Mouse (Mus musculus) liver, embryonic 12.5 days (tissue): ENCODE results near the gene Reep3. TPM values are rescaled to one million over a fixed set of nuclear protein-coding genes. Genes with fewer than 3 reads are reported as not detected.

Experiments
- ATAC-seq: fragments of 200-750 bp; cut with Nextera tagmentation; 2 replicates; pipeline ENCODE4 v1.8.0; 2017; ENCODE audit warnings: moderate number of reproducible peaks, mild to moderate bottlenecking, moderate library complexity
- H3K27ac ChIP-seq: fragments of 300-500 bp; sonication (generic); 2 replicates; pipeline ENCODE4 v1.5.1; 2016; ENCODE audit warnings: mild to moderate bottlenecking
- H3K27me3 ChIP-seq: fragments of 300-500 bp; sonication (generic); replicated peaks from 2 replicates; pipeline ENCODE4 v1.6.1; 2016; ENCODE audit warnings: mild to moderate bottlenecking, moderate library complexity
- H3K36me3 ChIP-seq: fragments of 300-500 bp; sonication (generic); 2 replicates; pipeline ENCODE4 v1.6.1; 2016; ENCODE audit warnings: mild to moderate bottlenecking, moderate library complexity
- H3K4me1 ChIP-seq: fragments of 300-500 bp; sonication (generic); 2 replicates; pipeline ENCODE4 v1.6.1; 2016
- H3K4me2 ChIP-seq: fragments of 300-500 bp; sonication (generic); 2 replicates; pipeline ENCODE4 v1.6.1; 2016; ENCODE audit warnings: mild to moderate bottlenecking, moderate library complexity
- H3K4me3 ChIP-seq: fragments of 300-500 bp; sonication (generic); 2 replicates; pipeline ENCODE4 v1.5.1; 2016; ENCODE audit warnings: mild to moderate bottlenecking, moderate library complexity
- H3K9ac ChIP-seq: fragments of 300-500 bp; sonication (generic); 2 replicates; pipeline ENCODE4 v1.6.1; 2016; ENCODE audit warnings: mild to moderate bottlenecking, moderate library complexity
- H3K9me3 ChIP-seq: fragments of 300-500 bp; sonication (generic); replicated peaks from 2 replicates; pipeline ENCODE4 v1.6.1; 2016; ENCODE audit warnings: mild to moderate bottlenecking, moderate library complexity
- WGBS: fragments of 180-500 bp; shearing (Covaris S2); methylation state at CpG from one replicate; pipeline ENCODE4 v1.1.7; 2016; ENCODE audit not compliant: insufficient replicate concordance; 5-methylcytosine and 5-hydroxymethylcytosine counted together
- polyA plus RNA-seq: library from polyadenylated mRNA; unstranded; fragments of >200 nt; fragmentation: Nextera tagmentation; extraction: Ambion mirVana; gene quantifications from 2 replicates; pipeline ENCODE4 v1.2.1, GENCODE M21; 2016

Reep3 gene
- polyA plus RNA-seq, 1 experiment from 2014 or later: 8.8 TPM

DNA sequence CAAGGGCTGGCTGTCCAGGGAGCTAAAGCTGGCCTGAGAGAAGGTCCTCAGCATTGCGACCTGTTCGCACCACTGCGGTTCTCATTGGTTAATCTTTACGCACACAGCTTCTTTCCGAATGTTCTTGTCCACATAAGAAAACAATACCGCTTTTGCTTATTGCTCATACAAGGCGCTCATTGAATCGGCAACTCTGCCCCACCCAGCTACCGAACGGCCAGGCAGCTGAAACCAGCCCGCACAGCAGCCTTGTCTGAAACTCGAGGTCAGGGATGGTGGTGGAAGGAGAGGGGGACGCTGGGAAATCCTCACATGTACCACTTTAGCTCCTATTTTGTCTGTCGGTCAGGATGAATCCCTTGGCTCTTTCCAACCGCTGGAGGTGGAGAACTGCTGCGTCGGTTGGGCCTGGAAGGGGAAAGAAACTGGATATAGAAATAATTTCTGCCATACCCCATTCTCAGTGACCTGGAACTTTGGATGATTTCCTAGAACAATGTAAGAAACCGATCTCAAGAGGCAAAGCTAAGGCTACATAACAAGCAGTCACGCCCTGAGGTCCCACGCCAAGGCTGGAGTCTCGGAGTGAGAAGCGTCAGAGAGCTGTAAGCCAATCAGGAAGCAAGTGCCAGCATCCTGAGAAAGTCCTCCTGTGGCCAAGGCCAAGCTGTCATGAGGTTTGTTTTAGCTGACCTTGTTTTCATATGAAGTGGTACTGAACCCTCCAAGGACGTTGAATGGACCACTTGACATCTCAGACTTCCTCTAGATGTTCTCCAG lies 126.2 kb downstream of the Reep3 start:
- 81% methylated on average over 23 of the region's 23 CpGs for WGBS

DNA sequence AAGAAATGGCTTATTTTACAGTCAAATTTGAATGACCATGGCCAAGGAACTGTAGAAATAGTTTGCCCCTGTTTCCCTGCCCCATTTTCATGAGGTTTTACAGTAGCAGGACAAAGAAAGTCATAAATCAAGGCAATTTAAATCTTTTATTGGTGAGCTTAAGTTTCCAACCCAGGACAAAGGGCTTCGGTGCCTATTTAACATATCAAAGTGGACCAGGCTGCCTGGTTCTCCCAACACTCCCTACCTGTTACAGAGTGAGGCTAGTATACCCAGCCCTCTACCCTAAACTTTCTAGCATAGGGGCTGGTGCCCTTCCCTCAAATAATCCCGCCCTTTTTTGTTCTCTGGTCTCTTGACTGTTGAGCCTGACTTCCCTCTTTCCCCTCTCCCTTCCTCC lies 127.2 kb downstream of the Reep3 start:
- H3K9ac ChIP-seq: no peak overlapping the region
- H3K27ac ChIP-seq: no peak overlapping the region
- no peak for ATAC-seq

More for the DNA sequence above, 126.2 kb downstream of the Reep3 start:
- Histone ChIP-seq H3K4me2 (no peak overlapping the region), H3K4me3 (no peak overlapping the region), H3K9ac (no peak overlapping the region), H3K27ac (no peak overlapping the region), H3K27me3 (no peaks in the 10 kb centered on the region), H3K9me3 (0 out of 2 replicates have a peak, but pooled peaks cover 3% of the 10 kb centered on the region), H3K4me1 (no peaks in the 10 kb centered on the region), H3K36me3 (no peaks in the 10 kb centered on the region)
- ATAC-seq: no peak

DNA sequence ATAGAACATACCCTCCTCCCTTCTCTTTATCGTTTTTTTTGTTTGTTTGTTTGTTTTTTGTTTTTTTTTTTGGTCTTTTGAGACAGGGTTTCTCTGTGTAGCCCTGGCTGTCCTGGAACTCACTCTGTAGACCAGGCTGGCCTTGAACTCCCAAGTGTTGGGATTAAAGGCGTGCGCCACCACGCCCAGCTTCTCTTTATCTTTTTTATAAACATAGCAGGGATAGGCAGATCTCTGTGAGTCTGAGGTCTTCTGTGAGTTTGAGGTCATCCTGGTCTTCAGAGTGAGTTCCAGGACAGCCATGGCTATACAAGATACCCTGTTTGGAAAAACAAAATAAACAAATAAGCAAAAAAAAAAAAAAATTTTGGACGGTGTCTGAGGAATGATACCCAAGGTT lies 127.7 kb downstream of the Reep3 start:
- 0 out of 2 replicates have a peak, but pooled peaks cover 3% of the 10 kb centered on the region for H3K9me3 ChIP-seq
- H3K27me3 ChIP-seq: no peaks in the 10 kb centered on the region
- no peak overlapping the region for H3K4me3 ChIP-seq
- H3K9ac ChIP-seq: no peak overlapping the region
- H3K27ac ChIP-seq: no peak overlapping the region
- 70% methylated on average over 5 of the region's 5 CpGs for WGBS
- H3K4me1 ChIP-seq: no peaks in the 10 kb centered on the region
- ATAC-seq: no peak
- H3K36me3 ChIP-seq: no peaks in the 10 kb centered on the region
- H3K4me2 ChIP-seq: no peak overlapping the region

More for the DNA sequence above, 127.2 kb downstream of the Reep3 start:
- WGBS: 51% methylated on average over 2 of the region's 2 CpGs
- 0 out of 2 replicates have a peak, but pooled peaks cover 3% of the 10 kb centered on the region for H3K9me3 ChIP-seq
- no peaks in the 10 kb centered on the region for H3K27me3 ChIP-seq
- H3K4me3 ChIP-seq: no peak overlapping the region
- H3K4me2 ChIP-seq: no peak overlapping the region
- no peaks in the 10 kb centered on the region for H3K36me3 ChIP-seq
- no peaks in the 10 kb centered on the region for H3K4me1 ChIP-seq

DNA sequence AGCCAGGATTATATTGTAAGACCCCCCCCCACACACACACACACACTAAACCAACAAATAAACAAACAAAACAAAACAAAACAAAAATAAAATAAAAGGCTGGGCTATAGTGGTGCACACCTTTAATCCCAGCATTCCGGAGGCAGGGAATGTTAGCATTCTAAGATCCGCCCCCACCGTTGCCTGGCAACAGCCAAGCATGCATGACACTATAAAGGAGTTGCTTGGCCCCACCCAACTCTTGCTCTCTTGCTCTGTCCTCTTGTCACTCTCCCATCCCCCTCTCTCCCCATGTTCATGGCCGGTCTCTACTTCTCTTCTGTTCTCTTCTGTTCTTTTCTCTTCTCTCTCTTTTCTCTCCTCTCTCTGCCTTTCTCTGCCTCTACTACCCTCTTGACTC lies 128.2 kb downstream of the Reep3 start:
- H3K27me3 ChIP-seq: no peaks in the 10 kb centered on the region
- H3K9ac ChIP-seq: no peak overlapping the region
- 0 out of 2 replicates have a peak, but pooled peaks cover 3% of the 10 kb centered on the region for H3K9me3 ChIP-seq
- no peak overlapping the region for H3K27ac ChIP-seq
- no peaks in the 10 kb centered on the region for H3K36me3 ChIP-seq
- no peak overlapping the region for H3K4me2 ChIP-seq
- ATAC-seq: no peak
- no peak overlapping the region for H3K4me3 ChIP-seq
- no peaks in the 10 kb centered on the region for H3K4me1 ChIP-seq
- WGBS: 62% methylated on average over 4 of the region's 4 CpGs

DNA sequence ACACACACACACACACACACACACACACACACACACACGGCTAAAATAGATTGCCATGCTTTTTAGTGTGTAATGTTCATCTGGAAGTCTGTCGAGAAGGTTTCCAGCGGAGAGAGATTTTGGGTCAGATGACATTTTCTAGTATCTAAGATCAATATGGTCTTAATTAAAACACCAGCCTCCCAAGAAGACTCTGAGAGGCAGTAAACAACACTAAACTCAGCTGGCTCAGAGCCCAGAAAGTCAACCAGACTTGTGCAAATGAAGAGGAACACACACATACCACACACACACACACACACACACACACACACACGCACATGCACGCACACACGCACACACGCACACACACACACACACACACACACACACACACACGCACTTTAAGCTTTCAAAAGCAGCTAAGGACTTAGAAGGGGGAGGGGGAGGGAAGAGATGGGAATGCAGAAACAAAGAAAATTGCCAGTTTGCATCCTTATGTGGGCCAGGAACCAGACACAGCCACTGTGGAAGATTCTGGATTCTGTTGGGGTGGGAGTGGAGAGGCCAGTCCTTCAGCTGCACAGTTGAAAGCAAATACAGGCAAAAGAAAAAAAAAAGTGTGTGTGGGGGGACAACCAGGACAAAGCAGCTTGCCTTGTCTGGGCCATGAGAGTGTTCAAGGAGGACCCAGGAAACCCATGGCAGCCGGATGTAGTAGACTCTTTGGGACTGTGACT lies 130.2 kb downstream of the Reep3 start:
- no peaks in the 10 kb centered on the region for H3K36me3 ChIP-seq
- H3K4me3 ChIP-seq: no peak overlapping the region
- no peaks in the 10 kb centered on the region for H3K4me1 ChIP-seq
- no peak overlapping the region for H3K9ac ChIP-seq
- 0 out of 2 replicates have a peak, but pooled peaks cover 3% of the 10 kb centered on the region for H3K9me3 ChIP-seq
- H3K27ac ChIP-seq: no peak overlapping the region
- no peak for ATAC-seq
- H3K4me2 ChIP-seq: no peak overlapping the region
- no peaks in the 10 kb centered on the region for H3K27me3 ChIP-seq
- WGBS: 56% methylated on average over 9 of the region's 9 CpGs

DNA sequence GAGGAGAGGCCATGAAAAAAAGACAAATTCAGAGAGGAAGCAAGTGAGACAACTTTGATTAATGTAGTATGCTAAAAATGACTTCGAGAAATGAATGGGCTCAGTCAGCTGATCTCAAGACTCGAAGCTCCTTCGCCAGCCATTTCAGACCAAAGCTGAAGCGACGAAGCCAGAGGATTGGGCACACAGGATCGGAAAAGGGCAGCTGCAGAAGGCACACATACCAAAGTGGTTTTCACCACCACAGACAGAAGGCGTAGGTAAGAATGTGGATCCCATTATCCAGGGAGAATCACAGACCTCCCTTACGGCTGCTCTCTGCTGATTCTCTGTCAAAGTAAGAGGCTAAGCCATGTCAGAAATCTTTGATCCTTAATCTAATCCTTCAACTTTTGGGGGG lies 136.6 kb downstream of the Reep3 start:
- Histone ChIP-seq H3K4me2 (no peak overlapping the region), H3K4me1 (no peaks in the 10 kb centered on the region)

More for the DNA sequence above, 136.6 kb downstream of the Reep3 start:
- Histone ChIP-seq H3K27me3 (no peaks in the 10 kb centered on the region), H3K9ac (no peak overlapping the region), H3K36me3 (no peaks in the 10 kb centered on the region), H3K27ac (no peak overlapping the region), H3K4me3 (no peak overlapping the region), H3K9me3 (no peaks in the 10 kb centered on the region)
- ATAC-seq: no peak
- WGBS: 79% methylated on average over 8 of the region's 8 CpGs

Other genes starting within 250 kb of the Reep3 start
- 16.1 and 16.3 TPM in 2 replicates for gene Jmjd1c, start 820 bp downstream of the Reep3 start, polyA plus RNA-seq
- 23.6 and 24.2 TPM in 2 replicates for gene Nrbf2, start 188.4 kb upstream of the Reep3 start, polyA plus RNA-seq